Mouse (Mus musculus): ENCODE results near the gene Slc17a7. TPM values are rescaled to one million over a fixed set of nuclear protein-coding genes. Genes with fewer than 3 reads are reported as not detected.

Slc17a7 gene
- polyA plus RNA-seq, 1 experiment from 2014 or later, result 7.8 TPM

DNA sequence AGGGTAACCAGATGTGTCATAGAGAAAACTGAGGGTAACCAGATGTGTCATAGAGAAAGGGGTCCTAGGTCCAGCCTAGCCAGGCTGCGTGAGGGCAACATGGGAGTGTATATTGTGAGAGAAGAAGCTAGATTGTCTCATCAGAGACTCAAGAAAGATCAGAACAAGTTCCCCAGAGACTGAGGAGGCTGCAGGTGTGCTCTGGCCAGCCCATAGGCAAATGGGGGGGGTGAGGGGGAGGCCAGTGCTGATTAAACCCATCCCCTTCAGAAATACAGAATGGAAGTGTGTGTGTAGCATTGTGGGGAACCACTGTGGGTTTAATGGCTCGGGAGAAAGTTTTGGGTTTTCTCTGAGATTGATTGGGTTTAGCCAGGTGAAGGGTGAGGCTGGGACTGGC is 57.9 kb downstream of the Slc17a7 start:
- no peaks in the 10 kb centered on the region for H3K9me3 ChIP-seq (ENCODE audit: control insufficient read depth, low read length)
- no peak overlapping the region for H3K4me3 ChIP-seq (ENCODE audit: control insufficient read depth in 1 of 2, insufficient read depth in 1 of 2, low read depth in 1 of 2, low read length in 2 of 2)
- H3K9ac ChIP-seq (ENCODE audit: low read length), result no peak overlapping the region
- H3K27ac ChIP-seq (replicated peaks in 1 of 2; ENCODE audit: control insufficient read depth in 1 of 2, insufficient read depth in 1 of 2, low read depth in 2 of 2, low read length in 2 of 2), result no peak overlapping the region
- peaks cover 96% of the 10 kb centered on the region for H3K36me3 ChIP-seq (ENCODE audit: control insufficient read depth, insufficient read depth, low read length)
- WGBS, result 78% methylated on average over 2 of the region's 2 CpGs
- H3K4me1 ChIP-seq (ENCODE audit: control insufficient read depth in 2 of 2, insufficient read depth in 2 of 2, low read length in 2 of 2), result peaks cover 14 to 16% of the 10 kb centered on the region in 2 experiments
- no peak overlapping the region for H3K4me2 ChIP-seq (ENCODE audit: low read length)
- no peaks in the 10 kb centered on the region for H3K27me3 ChIP-seq (ENCODE audit: control insufficient read depth, insufficient read depth, low read length)
- ATAC-seq (ENCODE audit: insufficient number of reproducible peaks, insufficient read depth, low FRiP score, low read depth), result no peak

DNA sequence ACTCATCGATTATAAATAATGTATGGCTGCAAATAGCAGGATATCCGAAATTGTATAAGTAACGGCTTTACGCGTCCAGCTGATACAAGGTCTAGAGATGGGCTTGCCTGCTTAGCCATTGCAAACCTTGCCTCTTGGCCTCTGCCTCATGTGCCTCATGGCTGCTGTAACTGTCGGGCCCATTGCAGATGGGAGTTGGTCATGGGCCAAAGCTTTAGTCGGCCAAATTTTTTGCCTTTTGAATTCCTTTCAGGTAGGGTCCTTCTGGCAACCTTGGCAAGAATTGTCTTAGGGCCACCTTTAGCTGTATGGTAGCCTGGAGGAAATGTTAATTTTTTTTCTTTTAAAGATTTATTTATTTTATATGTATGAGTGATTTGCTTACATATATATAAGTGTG is 61.1 kb downstream of the Slc17a7 start:
- Histone ChIP-seq H3K4me3 (ENCODE audit: control insufficient read depth in 1 of 2, insufficient read depth in 1 of 2, low read depth in 1 of 2, low read length in 2 of 2) (no peak overlapping the region), H3K27ac (replicated peaks in 1 of 2; ENCODE audit: control insufficient read depth in 1 of 2, insufficient read depth in 1 of 2, low read depth in 2 of 2, low read length in 2 of 2) (no peak overlapping the region), H3K9me3 (ENCODE audit: control insufficient read depth, low read length) (no peaks in the 10 kb centered on the region), H3K27me3 (ENCODE audit: control insufficient read depth, insufficient read depth, low read length) (no peaks in the 10 kb centered on the region), H3K36me3 (ENCODE audit: control insufficient read depth, insufficient read depth, low read length) (peaks cover 99% of the 10 kb centered on the region), H3K4me1 (ENCODE audit: control insufficient read depth in 2 of 2, insufficient read depth in 2 of 2, low read length in 2 of 2) (no peaks in the 10 kb centered on the region), H3K4me2 (ENCODE audit: low read length) (no peak overlapping the region), H3K9ac (ENCODE audit: low read length) (no peak overlapping the region)
- ATAC-seq (ENCODE audit: insufficient number of reproducible peaks, insufficient read depth, low FRiP score, low read depth), result no peak
- 91% methylated on average over 7 of the region's 7 CpGs for WGBS

MicroRNA genes within 50 kb of the gene (microRNA counts, 519-probe panel; counts per million panel counts)
- 322 counts per million, percentile 70 among the panel's probes with 10 or more counts for microRNA mmu-miR-150

Small RNA genes lying within 50 kb of the gene (microRNA-seq; reads per million reads assigned to microRNA genes)
- gene Mir150 (16.8 reads per million, percentile 29 among the genes with 10 or more reads in this experiment), gene Mir5121 (9.5 reads per million, percentile 21 among the genes with 10 or more reads in this experiment), gene Mir7055 (not detected)

Other genes with a start within 250 kb of the Slc17a7 start
- gene Ap2a1, start 234.5 kb upstream of the Slc17a7 start, polyA plus RNA-seq (2014; fragmentation: Nextera tagmentation; extraction: Ambion mirVana), result 54.0 and 58.8 TPM in 2 replicates
- gene Tsks, start 220.7 kb upstream of the Slc17a7 start, polyA plus RNA-seq (2014; fragmentation: Nextera tagmentation; extraction: Ambion mirVana), result not detected in 2 replicates
- 8.0 and 11.1 TPM in 2 replicates for gene Cpt1c, start 189.1 kb upstream of the Slc17a7 start, polyA plus RNA-seq (2014; fragmentation: Nextera tagmentation; extraction: Ambion mirVana)
- 134 and 145 TPM in 2 replicates for gene Prmt1, start 177.4 kb upstream of the Slc17a7 start, polyA plus RNA-seq (2014; fragmentation: Nextera tagmentation; extraction: Ambion mirVana)
- gene Irf3, start 166.3 kb upstream of the Slc17a7 start, polyA plus RNA-seq (2014; fragmentation: Nextera tagmentation; extraction: Ambion mirVana), result 57.6 and 60.9 TPM in 2 replicates
- gene Bcl2l12, start 165.2 kb upstream of the Slc17a7 start, polyA plus RNA-seq (2014; fragmentation: Nextera tagmentation; extraction: Ambion mirVana), result 34.7 and 35.4 TPM in 2 replicates
- 36.2 and 36.8 TPM in 2 replicates for gene Scaf1, start 147.6 kb upstream of the Slc17a7 start, polyA plus RNA-seq (2014; fragmentation: Nextera tagmentation; extraction: Ambion mirVana)
- 98.6 and 108 TPM in 2 replicates for gene Rras, start 146.0 kb upstream of the Slc17a7 start, polyA plus RNA-seq (2014; fragmentation: Nextera tagmentation; extraction: Ambion mirVana)
- gene Prr12, start 111.1 kb upstream of the Slc17a7 start, polyA plus RNA-seq (2014; fragmentation: Nextera tagmentation; extraction: Ambion mirVana), result 6.7 and 8.7 TPM in 2 replicates
- gene Nosip, start 101.5 kb upstream of the Slc17a7 start, polyA plus RNA-seq (2014; fragmentation: Nextera tagmentation; extraction: Ambion mirVana), result 48.5 and 53.8 TPM in 2 replicates
- gene Prrg2, start 101.3 kb upstream of the Slc17a7 start, polyA plus RNA-seq (2014; fragmentation: Nextera tagmentation; extraction: Ambion mirVana), result 13.4 and 14.5 TPM in 2 replicates
- gene Rcn3, start 71.7 kb upstream of the Slc17a7 start, polyA plus RNA-seq (2014; fragmentation: Nextera tagmentation; extraction: Ambion mirVana), result 218 and 262 TPM in 2 replicates
- 50.5 and 53.8 TPM in 2 replicates for gene Fcgrt, start 60.1 kb upstream of the Slc17a7 start, polyA plus RNA-seq (2014; fragmentation: Nextera tagmentation; extraction: Ambion mirVana)
- gene Rps11, start 39.5 kb upstream of the Slc17a7 start, polyA plus RNA-seq (2014; fragmentation: Nextera tagmentation; extraction: Ambion mirVana), result 1,053 and 1,103 TPM in 2 replicates
- 878 and 918 TPM in 2 replicates for gene Rpl13a, start 35.2 kb upstream of the Slc17a7 start, polyA plus RNA-seq (2014; fragmentation: Nextera tagmentation; extraction: Ambion mirVana)
- 0.34 and 0.58 TPM in 2 replicates for gene Gm45713, start 27.7 kb upstream of the Slc17a7 start, polyA plus RNA-seq (2014; fragmentation: Nextera tagmentation; extraction: Ambion mirVana)
- 1.3 and 1.4 TPM in 2 replicates for gene Flt3l, start 27.5 kb upstream of the Slc17a7 start, polyA plus RNA-seq (2014; fragmentation: Nextera tagmentation; extraction: Ambion mirVana)
- gene Pih1d1, start 9.6 kb upstream of the Slc17a7 start, polyA plus RNA-seq (2014; fragmentation: Nextera tagmentation; extraction: Ambion mirVana), result 86.3 and 94.5 TPM in 2 replicates
- 27.8 and 31.2 TPM in 2 replicates for gene Aldh16a1, start 9.4 kb upstream of the Slc17a7 start, polyA plus RNA-seq (2014; fragmentation: Nextera tagmentation; extraction: Ambion mirVana)
- gene Gfy, start 15.6 kb downstream of the Slc17a7 start, polyA plus RNA-seq (2014; fragmentation: Nextera tagmentation; extraction: Ambion mirVana), result not detected in 2 replicates
- gene Pth2, start 17.0 kb downstream of the Slc17a7 start, polyA plus RNA-seq (2014; fragmentation: Nextera tagmentation; extraction: Ambion mirVana), result 0.61 TPM in 1 of 2 replicates, not detected in the other
- 0.32 and 0.54 TPM in 2 replicates for gene Ccdc155, start 40.9 kb downstream of the Slc17a7 start, polyA plus RNA-seq (2014; fragmentation: Nextera tagmentation; extraction: Ambion mirVana)
- 0.65 and 1.7 TPM in 2 replicates for gene Dkkl1, start 48.2 kb downstream of the Slc17a7 start, polyA plus RNA-seq (2014; fragmentation: Nextera tagmentation; extraction: Ambion mirVana)
- 106 and 111 TPM in 2 replicates for gene Tead2, start 51.8 kb downstream of the Slc17a7 start, polyA plus RNA-seq (2014; fragmentation: Nextera tagmentation; extraction: Ambion mirVana)
- 1.7 and 1.9 TPM in 2 replicates for gene Cd37, start 75.2 kb downstream of the Slc17a7 start, polyA plus RNA-seq (2014; fragmentation: Nextera tagmentation; extraction: Ambion mirVana)
- 0.38 TPM in 1 of 2 replicates, not detected in the other for gene Slc6a16, start 77.1 kb downstream of the Slc17a7 start, polyA plus RNA-seq (2014; fragmentation: Nextera tagmentation; extraction: Ambion mirVana)
- gene Slc6a21, start 113.6 kb downstream of the Slc17a7 start, polyA plus RNA-seq (2014; fragmentation: Nextera tagmentation; extraction: Ambion mirVana), result not detected in 2 replicates
- gene Trpm4, start 169.8 kb downstream of the Slc17a7 start, polyA plus RNA-seq (2014; fragmentation: Nextera tagmentation; extraction: Ambion mirVana), result 11.1 and 12.4 TPM in 2 replicates
- 24.1 and 28.3 TPM in 2 replicates for gene Hrc, start 171.3 kb downstream of the Slc17a7 start, polyA plus RNA-seq (2014; fragmentation: Nextera tagmentation; extraction: Ambion mirVana)
- gene Ppfia3, start 203.1 kb downstream of the Slc17a7 start, polyA plus RNA-seq (2014; fragmentation: Nextera tagmentation; extraction: Ambion mirVana), result 2.7 and 2.8 TPM in 2 replicates
- 1.0 and 1.1 TPM in 2 replicates for gene Lin7b, start 206.6 kb downstream of the Slc17a7 start, polyA plus RNA-seq (2014; fragmentation: Nextera tagmentation; extraction: Ambion mirVana)
- 64.1 and 65.2 TPM in 2 replicates for gene Snrnp70, start 231.8 kb downstream of the Slc17a7 start, polyA plus RNA-seq (2014; fragmentation: Nextera tagmentation; extraction: Ambion mirVana)
- gene Kcna7, start 241.7 kb downstream of the Slc17a7 start, polyA plus RNA-seq (2014; fragmentation: Nextera tagmentation; extraction: Ambion mirVana), result 0.32 and 0.38 TPM in 2 replicates
- 1.0 and 1.6 TPM in 2 replicates for gene Ntf5, start 249.7 kb downstream of the Slc17a7 start, polyA plus RNA-seq (2014; fragmentation: Nextera tagmentation; extraction: Ambion mirVana)

All from heart, embryonic 14.5 days (tissue).